Mouse (Mus musculus) heart, postnatal 0 days (tissue): ENCODE measurements around the gene Map1lc3b. TPM values are rescaled to one million over a fixed set of nuclear protein-coding genes. Genes with fewer than 3 reads are reported as not detected.
A peak's percentile ranks its signal among the peaks of the same experiment; 100 is the strongest.

Experiments used
- ATAC-seq: fragments of 200-750 bp; cut with Nextera tagmentation; 2 replicates; pipeline ENCODE4 v1.8.0; 2017; ENCODE audit warnings: low read depth, moderate number of reproducible peaks, moderate library complexity; ENCODE audit not compliant: insufficient read depth
- DNase-seq: peaks from one replicate; pipeline ENCODE4 v3.0.0-alpha.2; 2016; ENCODE audit warnings: low spot score
- H3K27ac ChIP-seq: fragments of 300-500 bp; sonication (generic); 2 replicates; pipeline ENCODE4 v1.5.1; 2014; ENCODE audit warnings: low read depth, mild to moderate bottlenecking
- H3K27me3 ChIP-seq: fragments of 300-500 bp; sonication (generic); 2 replicates; pipeline ENCODE4 v1.6.1; 2014; ENCODE audit warnings: low read length, mixed read lengths; ENCODE audit not compliant: control insufficient read depth, insufficient read depth
- H3K36me3 ChIP-seq: fragments of 300-500 bp; sonication (generic); replicated peaks from 2 replicates; pipeline ENCODE4 v1.6.1; 2014; ENCODE audit warnings: low read length, mixed read lengths; ENCODE audit not compliant: control insufficient read depth, insufficient read depth
- H3K4me1 ChIP-seq: fragments of 300-500 bp; sonication (generic); 2 replicates; pipeline ENCODE4 v1.6.1; 2014; ENCODE audit warnings: antibody characterized with exemption; ENCODE audit not compliant: control insufficient read depth, insufficient read depth
- H3K4me2 ChIP-seq: fragments of 300-500 bp; sonication (generic); 2 replicates; pipeline ENCODE4 v1.6.1; 2014; ENCODE audit warnings: low read depth, mild to moderate bottlenecking, low read length, moderate library complexity
- H3K4me3 ChIP-seq: fragments of 300-500 bp; sonication (generic); 2 replicates; pipeline ENCODE4 v1.5.1; 2014; ENCODE audit warnings: low read depth, low read length
- H3K9ac ChIP-seq: fragments of 300-500 bp; sonication (generic); replicated peaks from 2 replicates; pipeline ENCODE4 v1.6.1; 2014; ENCODE audit warnings: low read depth, low read length, mixed read lengths
- H3K9me3 ChIP-seq: fragments of 300-500 bp; sonication (generic); replicated peaks from 2 replicates; pipeline ENCODE4 v1.6.1; 2016; ENCODE audit warnings: low read length; ENCODE audit not compliant: control insufficient read depth
- CTCF ChIP-seq: IDR thresholded peaks from 2 replicates; pipeline ENCODE4 v1.5.1; 2016; ENCODE audit warnings: antibody characterized with exemption, control low read depth, low read depth
- EP300 ChIP-seq: IDR thresholded peaks from 2 replicates; pipeline ENCODE4 v1.6.1; 2016; ENCODE audit warnings: antibody characterized with exemption, low read depth
- WGBS: fragments of 180-500 bp; shearing (Covaris S2); extraction: QIAGEN DNeasy Blood & Tissue Kit; methylation state at CpG from one replicate; pipeline ENCODE4 v1.1.7; 2014; 5-methylcytosine and 5-hydroxymethylcytosine counted together
- polyA plus RNA-seq: library from polyadenylated mRNA; unstranded; fragments of >200 nt; fragmentation: Nextera tagmentation; extraction: Ambion mirVana; gene quantifications from 2 replicates; pipeline ENCODE4 v1.2.1, GENCODE M21; 2015
- total RNA-seq: library from RNA; depleted of rRNA; stranded (reverse); fragments of >200 nt; gene quantifications from 2 replicates; pipeline ENCODE4 v1.2.3, GENCODE M21; 2014; ENCODE audit warnings: low replicate concordance

Gene Map1lc3b
- total and polyA plus RNA-seq, 2 experiments from 2014 or later, result 186 to 313 TPM

- Histone ChIP-seq H3K27ac (no peak overlapping the region), H3K4me1 (peaks cover 6% of the 10 kb centered on the region; the same call in 1 of the 2 replicates), H3K9ac (no peak overlapping the region), H3K4me3 (no peak overlapping the region), H3K36me3 (peaks cover 59% of the 10 kb centered on the region), H3K27me3 (no peaks in the 10 kb centered on the region), H3K4me2 (no peak overlapping the region), H3K9me3 (no peaks in the 10 kb centered on the region)
- DNase-seq (no peak), ATAC-seq (no peak)
- TF ChIP-seq EP300 (no peak), CTCF (no peak)
- 61% methylated on average over 15 of the region's 15 CpGs for WGBS
Measured at GRCm38 (mm10) chr8:121609251-121609650, 19.1 kb downstream of the Map1lc3b start.

GRCm38 (mm10) chr8:121609916-121610315 lies 19.8 kb downstream of the Map1lc3b start:
- no peak overlapping the region for H3K27ac ChIP-seq
- H3K27me3 ChIP-seq, result no peaks in the 10 kb centered on the region
- no peak for TF ChIP-seq CTCF
- no peak for TF ChIP-seq EP300
- no peak overlapping the region for H3K9ac ChIP-seq
- peaks cover 53% of the 10 kb centered on the region for H3K36me3 ChIP-seq
- 87% methylated on average over 11 of the region's 11 CpGs for WGBS
- H3K4me3 ChIP-seq, result no peak overlapping the region
- ATAC-seq, result no peak
- DNase-seq, result no peak
- H3K4me2 ChIP-seq, result no peak overlapping the region
- no peaks in the 10 kb centered on the region for H3K9me3 ChIP-seq
- peaks cover 6% of the 10 kb centered on the region; the same call in 1 of the 2 replicates for H3K4me1 ChIP-seq

GRCm38 (mm10) chr8:121613419-121613818 lies 23.3 kb downstream of the Map1lc3b start:
- TF ChIP-seq EP300, result no peak
- TF ChIP-seq CTCF, result no peak
- no peak overlapping the region for H3K9ac ChIP-seq
- H3K4me3 ChIP-seq, result no peak overlapping the region
- H3K27me3 ChIP-seq, result no peaks in the 10 kb centered on the region
- H3K9me3 ChIP-seq, result no peaks in the 10 kb centered on the region
- H3K4me2 ChIP-seq, result no peak overlapping the region
- H3K36me3 ChIP-seq, result peaks cover 33% of the 10 kb centered on the region
- ATAC-seq, result no peak
- no peak for DNase-seq
- H3K27ac ChIP-seq, result no peak overlapping the region
- H3K4me1 ChIP-seq, result peaks cover 11% of the 10 kb centered on the region; the same call in 1 of the 2 replicates

- Histone ChIP-seq H3K36me3 (peaks cover 8% of the 10 kb centered on the region; the same call in 1 of the 2 replicates), H3K4me2 (0 out of 2 replicates have a peak overlapping the region, but pooled peaks have one; percentile 14), H3K27me3 (no peaks in the 10 kb centered on the region), H3K27ac (peak overlapping the region; percentile 82), H3K9ac (no peak overlapping the region), H3K4me3 (no peak overlapping the region), H3K9me3 (no peaks in the 10 kb centered on the region), H3K4me1 (peaks cover 32% of the 10 kb centered on the region)
- peak; percentile 82 for DNase-seq
- 19% methylated on average over 7 of the region's 7 CpGs for WGBS
- peak; percentile 82 for ATAC-seq
- TF ChIP-seq EP300 (peak; percentile 92), CTCF (no peak)
Measured at GRCm38 (mm10) chr8:121619401-121619995, 29.3 kb downstream of the Map1lc3b start.

- ATAC-seq (peak; percentile 34), DNase-seq (peak; percentile 30)
- TF ChIP-seq CTCF, result no peak
- no peak for TF ChIP-seq EP300
- H3K27ac ChIP-seq, result 0 out of 2 replicates have a peak overlapping the region, but pooled peaks have one; percentile 82
- peaks cover 36% of the 10 kb centered on the region for H3K4me1 ChIP-seq
- no peak overlapping the region for H3K4me2 ChIP-seq
- H3K27me3 ChIP-seq, result no peaks in the 10 kb centered on the region
- no peak overlapping the region for H3K9ac ChIP-seq
- WGBS, result 41% methylated on average over 12 of the region's 12 CpGs
- peaks cover 4% of the 10 kb centered on the region for H3K36me3 ChIP-seq
- H3K4me3 ChIP-seq, result no peak overlapping the region
- H3K9me3 ChIP-seq, result no peaks in the 10 kb centered on the region
Measured at GRCm38 (mm10) chr8:121620801-121621516, 30.8 kb downstream of the Map1lc3b start.
